Mouse (Mus musculus): ENCODE results near the gene Trpc4ap. TPM values are rescaled to one million over a fixed set of nuclear protein-coding genes. Genes with fewer than 3 reads are reported as not detected.
"Not testable (repeated sequence)": the region's sequence is repeated elsewhere in the genome, so short reads cannot be mapped to it uniquely, and the experiment has no call there.

The Trpc4ap gene
- polyA plus RNA-seq, 1 experiment: 159 TPM

- DNase-seq (ENCODE audit: extremely low spot score in 1 of 2, low spot score in 1 of 2): no peak
Measured at GRCm38 (mm10) chr2:155622606-155623005, 69.6 kb downstream of the Trpc4ap start.

GRCm38 (mm10) chr2:155619817-155620216 lies 72.4 kb downstream of the Trpc4ap start:
- peak; percentile 67 to 95 for DNase-seq (ENCODE audit: extremely low spot score in 1 of 2, low spot score in 1 of 2)

GRCm38 (mm10) chr2:155616971-155617370 lies 75.2 kb downstream of the Trpc4ap start:
- no peak for DNase-seq (ENCODE audit: extremely low spot score in 1 of 2, low spot score in 1 of 2)

GRCm38 (mm10) chr2:155613953-155614352 lies 78.2 kb downstream of the Trpc4ap start:
- no peak for DNase-seq (ENCODE audit: extremely low spot score in 1 of 2, low spot score in 1 of 2)

GRCm38 (mm10) chr2:155613326-155613755 lies 78.8 kb downstream of the Trpc4ap start:
- DNase-seq (ENCODE audit: extremely low spot score in 1 of 2, low spot score in 1 of 2): no peak

- DNase-seq (ENCODE audit: extremely low spot score in 1 of 2, low spot score in 1 of 2): no peak
Measured at GRCm38 (mm10) chr2:155611834-155612550, 80.2 kb downstream of the Trpc4ap start.

GRCm38 (mm10) chr2:155610978-155611377 lies 81.2 kb downstream of the Trpc4ap start, which contains the start of gene Myh7b:
Gene Myh7b, plus strand, starts transcription at chr2:155611212.
- no peak for DNase-seq (ENCODE audit: extremely low spot score in 1 of 2, low spot score in 1 of 2)

GRCm38 (mm10) chr2:155606360-155606759 lies 85.8 kb downstream of the Trpc4ap start:
- peak in 1 of 2 experiments; percentile 25 for DNase-seq (ENCODE audit: extremely low spot score in 1 of 2, low spot score in 1 of 2)

GRCm38 (mm10) chr2:155605236-155605589 lies 87.0 kb downstream of the Trpc4ap start:
- DNase-seq (ENCODE audit: extremely low spot score in 1 of 2, low spot score in 1 of 2): not testable (repeated sequence)

GRCm38 (mm10) chr2:155604560-155605235 lies 87.5 kb downstream of the Trpc4ap start:
- no peak for DNase-seq (ENCODE audit: extremely low spot score in 1 of 2, low spot score in 1 of 2)

GRCm38 (mm10) chr2:155603707-155604106 lies 88.5 kb downstream of the Trpc4ap start:
- no peak for DNase-seq (ENCODE audit: extremely low spot score in 1 of 2, low spot score in 1 of 2)

- no peak for DNase-seq (ENCODE audit: extremely low spot score in 1 of 2, low spot score in 1 of 2)
Measured at GRCm38 (mm10) chr2:155595516-155595915, 96.7 kb downstream of the Trpc4ap start.

GRCm38 (mm10) chr2:155592854-155593283 lies 99.3 kb downstream of the Trpc4ap start:
- DNase-seq (ENCODE audit: extremely low spot score in 1 of 2, low spot score in 1 of 2): no peak

GRCm38 (mm10) chr2:155592137-155592853 lies 99.9 kb downstream of the Trpc4ap start, which contains the start of gene Gss:
Gene Gss, minus strand, starts transcription at chr2:155592810.
- DNase-seq (ENCODE audit: extremely low spot score in 1 of 2, low spot score in 1 of 2): peak; percentile 94 to 99

GRCm38 (mm10) chr2:155591676-155592075 lies 100.5 kb downstream of the Trpc4ap start:
- DNase-seq (ENCODE audit: extremely low spot score in 1 of 2, low spot score in 1 of 2): peak in 1 of 2 experiments; percentile 13

GRCm38 (mm10) chr2:155590876-155591275 lies 101.3 kb downstream of the Trpc4ap start:
- DNase-seq (ENCODE audit: extremely low spot score in 1 of 2, low spot score in 1 of 2): no peak

- no peak for DNase-seq (ENCODE audit: extremely low spot score in 1 of 2, low spot score in 1 of 2)
Measured at GRCm38 (mm10) chr2:155589521-155589920, 102.7 kb downstream of the Trpc4ap start.

GRCm38 (mm10) chr2:155588136-155588535 lies 104.0 kb downstream of the Trpc4ap start:
- DNase-seq (ENCODE audit: extremely low spot score in 1 of 2, low spot score in 1 of 2): no peak

GRCm38 (mm10) chr2:155585486-155585885 lies 106.7 kb downstream of the Trpc4ap start:
- DNase-seq (ENCODE audit: extremely low spot score in 1 of 2, low spot score in 1 of 2): no peak

- DNase-seq (ENCODE audit: extremely low spot score in 1 of 2, low spot score in 1 of 2): no peak
Measured at GRCm38 (mm10) chr2:155585082-155585481, 107.1 kb downstream of the Trpc4ap start.
